16 mouse cellular contexts compared by ENCODE assay signal in genomic region chr2:110365401-110365800, GRCm38 (mm10). TPM values are rescaled to one million over a fixed set of nuclear protein-coding genes. Genes with fewer than 3 reads are reported as not detected.
"Had no signal": no experiment of that assay in that cellular context is flagged by ENCODE, and none has a peak within 500 bp of the region (broad histone marks: within the 10 kb centered on the region; RNA-seq: fewer than 3 reads in every experiment).

No protein-coding gene starts in this region.

- DNase-seq: lung, embryonic 14.5 days; lung, postnatal 10 days; retina, postnatal 1 day; right cerebral cortex, postnatal 4 days; spleen, adult 18-20 months; thymus, adult 18-20 months; thymus, postnatal 14 days had no signal

- H3K27me3 ChIP-seq: limb, embryonic 15.5 days had no signal

- H3K9ac ChIP-seq: limb, embryonic 15.5 days; liver, embryonic 12.5 days; lung, embryonic 14.5 days; midbrain, embryonic 12.5 days had no signal

- H3K4me1 ChIP-seq: liver, embryonic 12.5 days; megakaryocyte, embryonic 14.5 days had no signal

- ATAC-seq: intestine, postnatal 0 days; liver, embryonic 12.5 days had no signal

- H3K4me2 ChIP-seq: limb, embryonic 15.5 days; liver, embryonic 12.5 days; lung, embryonic 14.5 days; midbrain, embryonic 12.5 days had no signal

- H3K27ac ChIP-seq: left cerebral cortex, adult 2 months; limb, embryonic 15.5 days; liver, embryonic 12.5 days; macrophage; midbrain, embryonic 12.5 days had no signal

- H3K36me3 ChIP-seq: limb, embryonic 15.5 days; liver, embryonic 12.5 days; midbrain, embryonic 12.5 days had no signal

- H3K9me3 ChIP-seq: limb, embryonic 15.5 days; liver, embryonic 12.5 days; midbrain, embryonic 12.5 days had no signal

- H3K4me3 ChIP-seq: left cerebral cortex, adult 2 months; limb, embryonic 15.5 days; liver, embryonic 12.5 days; megakaryocyte, embryonic 14.5 days; midbrain, embryonic 12.5 days had no signal

RNA-seq across cellular contexts. Expression of gene Fibin, which starts 2.4 kb away (rescaled TPM):
- polyA plus RNA-seq: macrophage had no signal

RNA-seq across cellular contexts. Expression of gene Bbox1, which starts 51.0 kb away (rescaled TPM):
- total RNA-seq: neutrophil, adult 5-6 weeks had no signal
- polyA plus RNA-seq: macrophage; neural tube, embryonic 11.5 days had no signal
